Mouse (Mus musculus) hindbrain, embryonic 16.5 days (tissue): ENCODE measurements at regions not wholly inside any gene's neighbourhood (a gene's known extent, or its start where the extent isn't known, plus 50 kb on each side); places are given as distances from the start of the nearest gene placed in this dataset.

Experiments
- ATAC-seq: fragments of 200-750 bp; cut with Nextera tagmentation; 2 replicates; pipeline ENCODE4 v1.8.0; 2017; ENCODE audit warnings: moderate TSS enrichment, moderate library complexity
- H3K27ac ChIP-seq: fragments of 300-500 bp; sonication (generic); 2 replicates; pipeline ENCODE4 v1.5.1; 2014; ENCODE audit warnings: low read depth, mild to moderate bottlenecking, control low read depth, low read length, moderate library complexity
- H3K27me3 ChIP-seq: fragments of 300-500 bp; sonication (generic); replicated peaks from 2 replicates; pipeline ENCODE4 v1.6.1; 2014; ENCODE audit warnings: low read length; ENCODE audit not compliant: control insufficient read depth, insufficient read depth
- H3K36me3 ChIP-seq: fragments of 300-500 bp; sonication (generic); 2 replicates; pipeline ENCODE4 v1.6.1; 2014; ENCODE audit warnings: mild to moderate bottlenecking, low read length, moderate library complexity, mixed read lengths; ENCODE audit not compliant: control insufficient read depth, insufficient read depth
- H3K4me1 ChIP-seq: fragments of 300-500 bp; sonication (generic); 2 replicates; pipeline ENCODE4 v1.6.1; 2014; ENCODE audit warnings: low read depth, low read length; ENCODE audit not compliant: control insufficient read depth, insufficient read depth
- H3K4me2 ChIP-seq: fragments of 300-500 bp; sonication (generic); 2 replicates; pipeline ENCODE4 v1.6.1; 2014; ENCODE audit warnings: mild to moderate bottlenecking, low read length, control low read depth, moderate library complexity
- H3K4me3 ChIP-seq: fragments of 300-500 bp; sonication (generic); 2 replicates; pipeline ENCODE4 v1.5.1; 2014; ENCODE audit warnings: mild to moderate bottlenecking, low read length, control low read depth, moderate library complexity
- H3K9ac ChIP-seq: fragments of 300-500 bp; sonication (generic); 2 replicates; pipeline ENCODE4 v1.6.1; 2014; ENCODE audit warnings: low read depth, mild to moderate bottlenecking, control low read depth, low read length, moderate library complexity
- H3K9me3 ChIP-seq: fragments of 300-500 bp; sonication (generic); 2 replicates; pipeline ENCODE4 v1.6.1; 2014; ENCODE audit warnings: mild to moderate bottlenecking, low read length, moderate library complexity; ENCODE audit not compliant: control insufficient read depth
- WGBS: fragments of 180-500 bp; shearing (Covaris S2); extraction: QIAGEN DNeasy Blood & Tissue Kit; methylation state at CpG from one replicate; pipeline ENCODE4 v1.1.7; 2014; 5-methylcytosine and 5-hydroxymethylcytosine counted together

DNA sequence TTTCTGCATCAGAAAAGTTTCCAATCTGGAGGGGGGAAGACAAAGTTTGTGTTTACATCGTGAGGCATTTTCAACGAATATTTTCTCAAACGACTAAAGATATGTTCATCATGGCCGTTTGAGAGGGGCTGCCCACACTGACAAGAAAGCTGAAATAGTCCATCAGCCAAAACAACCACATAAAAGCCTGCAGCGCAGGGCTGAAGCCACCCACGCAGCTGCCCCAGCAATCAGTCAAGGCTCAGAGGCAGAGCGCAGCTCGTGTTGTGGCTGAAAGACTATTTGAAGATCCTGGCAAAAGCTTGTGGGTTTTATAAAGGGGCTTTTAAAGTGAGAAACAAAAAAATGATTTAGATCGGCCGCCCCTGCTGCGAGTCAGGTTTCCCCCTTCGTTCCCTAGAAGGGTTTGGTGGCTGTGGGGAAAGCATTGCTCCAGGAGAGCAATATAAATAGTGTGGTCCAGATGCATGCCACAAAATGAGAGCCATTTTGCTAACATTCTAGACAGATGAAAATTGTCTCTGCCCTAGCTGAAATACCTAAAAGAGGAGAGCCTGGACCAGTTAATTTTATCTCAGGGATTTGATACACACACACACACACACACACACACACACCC, 105.0 kb upstream of the Otud4 start:
- no peaks in the 10 kb centered on the region; the same call in 1 of the 2 replicates for H3K4me1 ChIP-seq
- 66% methylated on average over 12 of the region's 12 CpGs for WGBS
- no peak overlapping the region for H3K27ac ChIP-seq
- no peak overlapping the region for H3K4me2 ChIP-seq
- H3K9ac ChIP-seq = no peak overlapping the region
- peak; percentile 60; the same call in 1 of the 2 replicates for ATAC-seq
- H3K4me3 ChIP-seq = no peak overlapping the region
- no peaks in the 10 kb centered on the region for H3K27me3 ChIP-seq
- H3K36me3 ChIP-seq = no peaks in the 10 kb centered on the region
- no peaks in the 10 kb centered on the region for H3K9me3 ChIP-seq

DNA sequence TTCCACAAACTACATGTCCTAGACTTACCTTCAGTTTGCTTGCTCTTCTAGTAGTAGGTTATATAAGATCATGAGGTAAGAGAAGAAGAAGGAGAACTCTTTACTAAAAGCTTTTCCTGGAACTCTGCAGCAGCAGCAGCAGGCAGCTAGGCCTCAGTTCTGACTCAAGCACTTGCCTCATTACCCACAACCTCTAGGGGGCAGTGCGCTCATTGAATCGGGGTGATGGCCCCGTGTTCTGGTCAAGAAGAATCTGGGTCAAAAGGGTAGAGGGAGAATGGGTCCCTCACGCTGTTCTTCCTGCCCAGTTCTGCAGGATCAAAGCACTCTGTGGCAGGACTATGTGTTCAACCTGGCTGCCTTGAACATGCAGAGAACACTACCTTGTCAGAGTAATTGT, 109.9 kb upstream of the Otud4 start:
- Histone ChIP-seq H3K4me2 (no peak overlapping the region), H3K9ac (no peak overlapping the region), H3K9me3 (no peaks in the 10 kb centered on the region), H3K36me3 (no peaks in the 10 kb centered on the region), H3K27ac (no peak overlapping the region), H3K4me3 (no peak overlapping the region), H3K4me1 (no peaks in the 10 kb centered on the region; the same call in 1 of the 2 replicates), H3K27me3 (no peaks in the 10 kb centered on the region)
- no peak for ATAC-seq
- 45% methylated on average over 4 of the region's 4 CpGs for WGBS

DNA sequence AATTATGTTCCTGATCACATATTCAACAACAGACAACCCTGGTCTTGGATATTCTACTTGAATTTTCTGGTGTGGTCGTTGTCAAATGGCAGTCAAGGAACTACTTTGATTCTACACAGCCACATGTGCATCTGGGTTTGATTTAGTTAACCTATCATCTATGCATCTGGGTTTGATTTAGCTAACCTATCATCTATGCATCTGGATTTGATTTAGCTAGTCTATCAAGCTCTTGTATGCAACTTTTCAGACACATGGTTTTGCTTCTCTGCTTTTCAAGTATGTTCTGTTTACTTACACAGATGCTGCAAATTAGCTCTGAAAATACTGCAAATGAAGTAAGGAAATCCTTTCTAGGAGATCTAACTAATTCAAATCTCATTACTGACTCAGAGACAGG, 117.4 kb upstream of the Otud4 start:
- H3K9me3 ChIP-seq = no peaks in the 10 kb centered on the region
- no peaks in the 10 kb centered on the region for H3K4me1 ChIP-seq
- ATAC-seq = no peak
- no peaks in the 10 kb centered on the region for H3K36me3 ChIP-seq
- no peak overlapping the region; the same call in 1 of the 2 replicates for H3K4me2 ChIP-seq
- no peak overlapping the region for H3K27ac ChIP-seq
- WGBS = 91% methylated on average over 1 of the region's 1 CpGs
- H3K4me3 ChIP-seq = no peak overlapping the region
- no peaks in the 10 kb centered on the region for H3K27me3 ChIP-seq
- H3K9ac ChIP-seq = no peak overlapping the region

- 82% methylated on average over 4 of the region's 4 CpGs for WGBS
- Histone ChIP-seq H3K4me2 (no peak overlapping the region), H3K9me3 (no peaks in the 10 kb centered on the region), H3K9ac (no peak overlapping the region), H3K36me3 (no peaks in the 10 kb centered on the region), H3K27ac (no peak overlapping the region), H3K4me3 (no peak overlapping the region), H3K27me3 (no peaks in the 10 kb centered on the region), H3K4me1 (no peaks in the 10 kb centered on the region)
- ATAC-seq = no peak
Observed at GRCm38 (mm10) chr8:79518966-79519365, 119.6 kb upstream of the Smad1 start.

DNA sequence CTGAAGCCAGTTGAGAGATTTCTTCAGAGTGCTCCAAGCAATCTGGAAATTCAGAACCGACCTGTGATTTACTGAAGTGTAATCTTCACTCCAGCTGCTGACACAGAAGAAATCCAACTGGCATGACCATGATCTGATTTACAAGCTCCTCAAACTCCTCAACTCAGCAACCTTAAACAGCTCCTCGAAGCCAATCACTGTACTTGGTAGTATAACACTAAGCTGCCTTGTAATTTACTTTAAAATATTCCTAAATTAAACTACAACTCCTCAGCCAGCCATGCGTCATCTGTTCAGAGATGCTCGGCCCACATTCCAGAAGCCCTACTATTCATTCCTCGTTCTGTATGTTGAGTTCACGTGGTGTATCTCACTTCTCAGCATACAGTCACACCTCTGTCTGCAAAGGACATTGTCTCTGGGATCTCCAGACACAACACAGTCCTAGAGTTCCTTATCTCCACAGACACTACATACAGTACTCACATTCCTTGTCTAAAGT, 116.0 kb upstream of the Smad1 start:
- H3K9me3 ChIP-seq = peaks cover 6% of the 10 kb centered on the region; the same call in 1 of the 2 replicates
- no peaks in the 10 kb centered on the region for H3K4me1 ChIP-seq
- no peaks in the 10 kb centered on the region for H3K27me3 ChIP-seq
- H3K4me3 ChIP-seq = no peak overlapping the region
- ATAC-seq = no peak
- no peak overlapping the region for H3K27ac ChIP-seq
- H3K36me3 ChIP-seq = no peaks in the 10 kb centered on the region
- 88% methylated on average over 6 of the region's 6 CpGs for WGBS
- no peak overlapping the region for H3K4me2 ChIP-seq
- no peak overlapping the region for H3K9ac ChIP-seq

DNA sequence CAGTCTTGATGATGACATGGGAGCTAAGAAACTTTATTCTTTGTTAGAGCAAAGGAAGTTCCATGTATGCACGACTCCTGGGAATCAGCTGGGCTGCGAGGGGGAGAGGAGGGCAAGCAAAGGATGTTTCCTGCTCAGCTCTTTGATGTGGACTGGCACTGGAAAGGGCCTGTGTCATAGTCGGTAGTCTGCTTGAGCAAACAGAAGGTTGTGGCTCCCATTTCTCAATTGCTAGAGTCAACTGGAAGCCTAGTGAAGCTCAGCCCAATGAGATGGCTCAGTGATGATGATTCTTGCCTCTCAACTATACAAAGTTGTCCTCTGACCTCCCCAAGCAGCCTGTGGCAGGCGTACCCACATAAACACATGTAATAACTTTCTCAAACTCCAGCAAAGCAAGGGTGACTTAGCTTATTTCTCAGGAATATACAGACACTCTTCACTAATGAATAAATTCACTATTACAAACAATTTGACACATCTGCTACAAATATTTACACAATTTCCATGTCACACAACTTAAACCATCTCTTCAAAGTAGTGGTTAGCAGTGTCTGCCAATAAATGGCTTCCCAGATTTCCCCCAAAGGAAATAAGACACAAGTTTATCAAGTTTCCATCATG, 115.4 kb upstream of the Smad1 start:
- H3K27ac ChIP-seq = no peak overlapping the region
- H3K4me3 ChIP-seq = no peak overlapping the region
- ATAC-seq = no peak
- WGBS = 90% methylated on average over 4 of the region's 4 CpGs
- H3K27me3 ChIP-seq = no peaks in the 10 kb centered on the region
- H3K4me2 ChIP-seq = no peak overlapping the region
- no peak overlapping the region for H3K9ac ChIP-seq
- H3K4me1 ChIP-seq = no peaks in the 10 kb centered on the region
- peaks cover 6% of the 10 kb centered on the region; the same call in 1 of the 2 replicates for H3K9me3 ChIP-seq
- H3K36me3 ChIP-seq = no peaks in the 10 kb centered on the region

DNA sequence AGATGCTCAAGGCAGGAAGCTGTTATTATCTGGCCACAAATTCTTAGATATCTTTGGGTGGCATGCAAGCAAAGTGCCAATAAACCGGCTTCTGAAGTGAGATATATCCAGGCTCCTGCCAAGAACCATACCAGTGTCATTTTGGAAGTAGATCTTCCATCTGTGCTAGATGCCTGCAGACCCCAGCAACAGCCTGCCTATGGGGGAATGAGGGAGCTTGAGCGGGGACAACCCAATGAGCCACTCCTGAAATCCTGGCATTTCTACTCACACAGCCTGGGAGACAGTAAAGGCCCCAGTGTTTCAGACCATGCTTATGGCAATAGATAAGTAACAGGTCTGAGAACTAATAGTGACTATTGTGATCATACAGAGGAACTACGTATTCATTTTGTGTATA, 109.3 kb upstream of the Smad1 start:
- no peaks in the 10 kb centered on the region for H3K4me1 ChIP-seq
- WGBS = 93% methylated on average over 3 of the region's 3 CpGs
- no peak for ATAC-seq

DNA sequence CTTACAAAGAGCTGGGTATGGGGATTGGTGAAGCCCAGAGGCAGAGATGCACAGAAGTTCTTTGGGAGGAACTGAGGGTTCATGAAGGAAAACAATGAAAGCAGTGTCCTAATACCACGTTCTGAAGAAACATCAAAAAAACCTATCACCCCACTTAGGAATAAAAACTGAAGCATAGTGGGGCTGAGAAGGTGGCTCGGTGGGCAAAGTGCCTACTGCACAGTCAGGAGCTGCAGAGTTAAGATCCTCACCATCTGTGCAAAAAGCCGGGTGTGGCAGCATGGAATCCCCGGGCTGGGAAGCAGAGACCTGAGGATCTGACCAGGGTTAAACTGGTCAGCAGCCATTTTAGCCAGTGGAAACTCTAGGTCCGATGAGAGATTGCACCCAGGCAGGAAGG, 106.1 kb upstream of the Smad1 start:
- no peaks in the 10 kb centered on the region for H3K9me3 ChIP-seq
- H3K4me1 ChIP-seq = no peaks in the 10 kb centered on the region
- H3K27me3 ChIP-seq = no peaks in the 10 kb centered on the region
- H3K27ac ChIP-seq = no peak overlapping the region
- no peak for ATAC-seq
- H3K4me2 ChIP-seq = no peak overlapping the region
- WGBS = 67% methylated on average over 5 of the region's 5 CpGs
- H3K36me3 ChIP-seq = no peaks in the 10 kb centered on the region
- no peak overlapping the region for H3K9ac ChIP-seq
- no peak overlapping the region for H3K4me3 ChIP-seq

More for the DNA sequence above, 109.3 kb upstream of the Smad1 start:
- Histone ChIP-seq H3K4me3 (no peak overlapping the region), H3K36me3 (no peaks in the 10 kb centered on the region), H3K9ac (no peak overlapping the region), H3K9me3 (peaks cover 6% of the 10 kb centered on the region; the same call in 1 of the 2 replicates), H3K4me2 (no peak overlapping the region), H3K27ac (no peak overlapping the region), H3K27me3 (no peaks in the 10 kb centered on the region)

GRCm38 (mm10) chr8:79503906-79504305, 104.6 kb upstream of the Smad1 start:
- Histone ChIP-seq H3K4me1 (no peaks in the 10 kb centered on the region), H3K9me3 (no peaks in the 10 kb centered on the region), H3K9ac (no peak overlapping the region), H3K27ac (no peak overlapping the region), H3K4me3 (no peak overlapping the region), H3K36me3 (no peaks in the 10 kb centered on the region), H3K4me2 (no peak overlapping the region), H3K27me3 (no peaks in the 10 kb centered on the region)
- ATAC-seq = no peak
- WGBS = 88% methylated on average over 2 of the region's 2 CpGs
